Mouse (Mus musculus) frontal cortex, postnatal 25 days (tissue): ENCODE results near the gene Stx5a.

Experiments
- DNase-seq, 2 experiments: peaks; one replicate each; pipeline ENCODE4 v3.0.0; 2022; ENCODE audit warnings: low spot score in 2 of 2

The Stx5a gene

DNA sequence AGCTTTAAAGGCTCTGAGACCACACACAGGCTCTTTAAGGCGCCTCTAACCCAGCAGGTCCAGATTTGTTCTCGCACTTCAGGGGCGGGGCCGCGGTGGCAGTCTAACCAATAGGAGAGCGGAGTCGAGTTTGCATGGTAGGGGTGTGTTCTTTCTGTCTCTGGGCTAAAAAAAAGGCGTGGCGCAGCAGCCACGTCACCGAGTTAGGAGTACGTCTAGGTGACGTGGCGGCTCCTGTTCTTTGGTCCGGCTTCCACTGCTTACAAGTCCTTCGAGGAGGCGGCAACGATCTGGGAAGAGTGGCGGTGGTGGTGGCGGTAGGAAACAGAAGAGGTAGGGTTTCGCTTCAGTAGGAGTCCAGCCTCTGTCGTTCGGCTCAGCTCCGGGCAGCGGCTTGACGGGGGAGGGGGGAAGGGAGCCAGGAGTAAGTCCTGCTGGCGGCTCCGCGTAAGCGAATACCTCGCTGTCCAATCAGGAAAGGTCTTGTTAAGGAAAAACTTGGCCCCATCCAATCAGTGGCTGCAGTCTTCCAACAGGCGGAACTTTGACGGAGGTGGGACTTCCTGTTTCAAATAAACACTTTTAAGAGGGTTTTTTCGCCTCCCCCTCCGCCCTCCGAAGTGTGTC, at the start of gene Stx5a:
Gene Stx5a (plus strand): TSS at position 171 of the 627 bp plus-strand sequence.
- DNase-seq: peak; percentile 89 to 92

DNA sequence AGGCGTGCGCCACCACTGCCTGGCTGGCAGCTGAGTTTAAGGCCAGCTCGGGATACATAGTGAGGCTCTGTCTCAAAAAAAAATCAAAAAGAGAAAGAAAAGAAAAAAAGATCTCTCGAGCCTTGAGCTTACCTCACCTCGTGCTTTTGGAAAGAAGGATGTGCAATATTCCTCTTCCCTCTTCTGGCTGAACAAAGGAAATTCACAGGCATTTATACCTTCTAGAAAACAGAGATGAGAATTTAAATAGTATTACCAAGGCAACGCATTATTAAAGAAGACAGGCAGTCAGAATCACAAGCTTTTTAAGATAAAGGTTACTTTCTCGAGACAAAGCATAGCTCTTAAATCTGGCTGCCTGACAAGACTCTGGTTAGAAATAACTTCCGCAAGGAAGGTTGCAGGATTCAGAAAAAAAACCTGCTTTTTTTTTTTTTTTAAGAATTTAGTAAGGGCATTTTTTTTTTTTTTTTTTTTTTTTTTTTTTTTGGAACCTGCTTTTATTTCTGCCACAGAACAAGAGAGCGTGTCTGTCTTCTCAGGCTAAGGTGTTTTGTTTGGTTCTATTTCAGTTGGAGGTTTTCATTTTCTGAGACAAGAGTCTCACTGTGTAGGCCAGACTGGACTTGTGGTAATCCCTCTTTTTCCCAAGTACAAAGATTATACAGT, 49.2 kb upstream of the Stx5a start:
- no peak for DNase-seq

DNA sequence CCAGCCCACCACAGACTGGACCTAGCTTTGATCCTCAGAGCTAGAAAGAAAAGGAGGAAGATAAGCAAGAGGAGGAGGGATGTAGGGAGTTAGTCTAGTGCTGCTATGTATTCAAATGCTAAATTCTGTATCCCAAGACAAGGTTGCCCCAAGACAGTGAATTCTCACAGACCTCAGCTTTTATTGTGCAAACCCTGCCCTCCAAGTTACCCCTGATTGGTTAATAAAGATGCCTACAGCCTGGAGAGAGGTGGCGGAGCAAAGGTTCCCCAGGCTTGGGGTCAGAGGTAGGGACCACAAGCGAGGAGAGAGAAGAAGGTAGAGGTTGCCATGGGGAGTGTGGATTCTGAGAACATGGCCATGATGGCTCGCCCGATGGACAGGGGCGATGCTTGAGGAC, 48.5 kb upstream of the Stx5a start:
- DNase-seq: no peak

DNA sequence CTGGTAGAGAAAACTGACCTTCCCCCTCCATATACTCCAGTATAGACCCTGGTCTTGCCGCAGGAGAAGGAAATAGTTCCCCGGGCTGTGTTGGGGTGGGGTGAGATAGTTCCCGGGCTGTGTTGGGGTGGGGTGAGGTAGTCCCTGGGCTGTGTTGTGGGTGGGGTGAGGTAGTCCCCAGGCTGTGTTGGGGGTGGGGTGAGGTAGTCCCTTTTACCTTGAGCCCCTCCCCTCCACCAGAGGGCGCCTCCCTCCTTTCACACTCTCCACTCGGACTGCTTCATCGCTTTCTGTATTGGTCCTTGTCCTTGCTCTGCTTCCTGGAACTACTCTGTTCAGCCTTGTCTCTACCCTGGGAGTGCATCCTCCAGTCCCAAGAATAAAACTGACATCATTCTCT, 45.9 kb upstream of the Stx5a start:
- DNase-seq: no peak

DNA sequence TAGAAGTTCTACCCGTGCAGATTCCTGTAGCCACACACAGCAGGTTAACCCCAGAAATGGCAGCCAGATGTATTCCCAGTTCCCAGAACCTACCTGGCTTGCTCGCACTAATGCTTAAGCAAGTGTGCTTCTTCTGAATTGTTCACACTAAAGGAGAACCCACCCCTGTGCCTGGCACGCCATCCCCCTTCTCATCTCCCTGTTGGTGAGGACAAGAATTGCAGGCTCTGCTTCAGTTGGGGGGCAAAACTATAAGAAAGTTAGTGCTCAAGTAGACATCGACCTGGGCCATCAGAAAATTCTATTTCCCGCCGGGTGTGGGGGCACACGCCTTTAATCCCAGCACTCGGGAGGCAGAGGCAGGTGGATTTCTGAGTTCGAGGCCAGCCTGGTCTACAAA, 41.6 kb upstream of the Stx5a start:
- DNase-seq: no peak

DNA sequence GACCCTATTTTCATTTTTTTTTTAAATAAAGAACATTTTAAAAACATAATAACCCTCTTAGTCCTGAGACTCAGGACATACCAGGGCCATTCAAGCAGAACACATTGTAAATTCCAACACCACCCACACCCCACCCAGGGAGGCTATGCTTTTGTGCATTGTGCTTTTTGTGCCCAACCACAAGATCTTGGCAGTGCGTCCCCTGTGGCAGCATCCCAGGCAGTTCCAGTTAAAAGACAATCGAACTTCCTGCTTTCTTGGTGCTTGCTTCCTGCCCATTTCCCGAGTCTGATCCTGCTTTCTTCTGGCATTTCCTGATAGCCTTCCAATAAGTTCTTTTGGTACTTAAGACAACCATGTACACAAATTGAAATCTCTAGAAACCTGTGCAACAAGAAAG, 38.8 kb upstream of the Stx5a start:
- DNase-seq: no peak

DNA sequence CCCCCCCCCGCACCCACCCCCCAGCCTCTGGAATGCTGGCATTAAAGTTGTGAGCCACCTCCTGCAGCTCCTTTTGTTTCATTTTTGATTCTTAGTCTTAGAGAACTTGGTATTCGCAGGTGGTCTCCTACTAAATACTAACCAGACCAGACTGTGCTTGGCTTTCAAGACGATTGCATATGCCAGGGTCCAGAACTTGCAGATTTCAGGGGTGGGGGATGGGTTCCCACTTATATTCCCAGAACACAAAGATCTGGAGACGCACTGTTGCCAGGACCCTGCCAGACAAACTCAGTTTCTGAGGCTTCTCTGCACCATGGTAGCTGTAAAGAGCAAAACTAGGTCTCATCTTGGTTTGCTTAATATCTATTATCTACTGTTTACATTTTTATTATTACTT, 37.6 kb upstream of the Stx5a start:
- no peak for DNase-seq

DNA sequence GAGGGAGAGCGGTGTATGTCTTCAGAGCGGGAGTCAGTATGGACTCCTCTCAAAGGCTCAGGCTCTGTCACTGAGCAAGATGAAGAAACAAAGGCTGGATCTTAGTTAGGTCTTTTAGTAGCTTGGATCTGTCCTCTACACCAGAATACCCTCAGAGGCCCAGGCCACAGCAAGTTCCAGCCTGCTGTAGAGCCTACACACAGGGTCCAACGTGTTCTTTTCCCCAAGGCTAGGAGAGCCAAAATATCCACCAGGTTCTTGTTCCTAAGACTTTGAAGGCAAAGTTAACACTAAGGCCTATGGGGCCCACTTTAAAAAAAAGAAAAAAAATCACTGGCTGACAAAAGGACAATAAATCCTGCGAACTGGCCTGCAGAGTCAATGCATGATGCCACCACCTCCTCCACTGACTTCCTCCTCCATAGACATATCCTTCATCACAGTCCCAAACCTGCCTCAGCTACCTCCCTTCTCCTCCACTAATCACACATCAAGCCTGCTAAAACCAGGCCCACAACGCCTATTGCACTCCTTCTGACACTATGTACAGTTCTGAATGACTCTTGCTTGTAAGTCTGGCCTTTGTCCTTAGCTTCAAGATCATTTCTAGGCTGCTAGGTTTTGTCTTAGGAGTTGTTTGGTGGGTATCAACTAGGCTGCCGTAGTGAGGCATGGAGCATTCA, 36.0 kb upstream of the Stx5a start:
- no peak for DNase-seq

DNA sequence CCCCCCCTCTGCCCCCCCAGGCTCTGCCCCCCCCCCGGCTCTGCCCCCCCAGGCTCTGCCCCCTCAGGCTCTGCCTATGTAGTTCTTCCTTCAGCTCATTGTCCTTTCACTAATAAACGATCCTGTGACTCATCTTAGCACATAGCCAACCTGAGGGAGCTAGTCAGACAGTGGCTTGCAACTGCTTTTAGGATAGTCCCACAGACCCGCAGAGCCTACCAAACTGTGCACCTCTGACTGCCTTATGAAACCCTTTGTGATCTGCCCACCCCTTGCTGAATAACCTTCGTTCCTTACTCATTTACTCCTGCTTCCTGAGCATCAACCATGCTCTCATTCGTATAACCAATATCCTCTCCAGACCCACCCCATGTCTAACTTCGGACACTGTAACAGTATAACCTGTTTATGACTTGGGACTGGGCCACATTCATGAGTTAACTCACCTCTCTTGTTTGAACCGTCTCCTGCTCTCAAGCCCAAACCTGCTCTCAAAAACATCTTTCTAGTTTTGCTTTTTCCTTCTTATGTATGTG, 35.0 kb upstream of the Stx5a start:
- DNase-seq: no peak

DNA sequence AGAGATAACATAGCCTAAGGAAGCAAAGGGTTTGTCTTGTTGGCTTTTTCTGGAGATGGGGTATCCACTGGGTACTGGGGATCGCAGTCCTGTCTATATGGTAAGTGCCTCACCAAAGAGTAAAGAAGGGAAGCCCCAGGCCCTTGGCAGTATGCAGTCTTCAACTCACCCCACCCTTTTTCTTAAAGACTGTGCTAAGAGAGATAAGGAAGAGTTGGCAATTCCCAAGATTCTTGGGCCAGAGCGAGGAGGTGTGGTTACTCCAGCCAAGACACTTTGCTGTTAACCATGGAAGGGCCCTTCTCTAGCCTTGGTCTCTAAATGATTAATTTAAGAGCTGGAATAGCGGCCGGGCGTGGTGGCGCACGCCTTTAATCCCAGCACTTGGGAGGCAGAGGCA, 34.3 kb upstream of the Stx5a start:
- DNase-seq: no peak

DNA sequence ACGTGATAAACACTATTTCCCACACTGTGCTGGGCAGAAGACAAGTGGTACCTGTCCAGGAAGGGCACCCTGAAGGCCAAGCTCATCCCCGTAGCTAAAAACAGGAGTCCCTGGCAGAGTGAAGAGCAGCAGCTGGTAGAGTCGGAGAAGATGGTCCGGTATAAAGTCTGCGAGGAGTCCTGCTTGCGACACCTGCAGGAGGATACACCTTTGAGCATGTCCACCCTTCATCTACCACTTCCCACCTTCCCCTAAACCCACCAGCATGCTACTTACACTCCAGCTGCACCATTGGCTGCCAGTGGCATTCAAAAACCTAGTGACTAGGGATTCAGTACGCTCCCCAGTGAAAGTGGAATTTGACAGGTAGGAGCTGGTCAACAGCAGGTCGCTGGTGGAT, 32.3 kb upstream of the Stx5a start:
- no peak for DNase-seq

DNA sequence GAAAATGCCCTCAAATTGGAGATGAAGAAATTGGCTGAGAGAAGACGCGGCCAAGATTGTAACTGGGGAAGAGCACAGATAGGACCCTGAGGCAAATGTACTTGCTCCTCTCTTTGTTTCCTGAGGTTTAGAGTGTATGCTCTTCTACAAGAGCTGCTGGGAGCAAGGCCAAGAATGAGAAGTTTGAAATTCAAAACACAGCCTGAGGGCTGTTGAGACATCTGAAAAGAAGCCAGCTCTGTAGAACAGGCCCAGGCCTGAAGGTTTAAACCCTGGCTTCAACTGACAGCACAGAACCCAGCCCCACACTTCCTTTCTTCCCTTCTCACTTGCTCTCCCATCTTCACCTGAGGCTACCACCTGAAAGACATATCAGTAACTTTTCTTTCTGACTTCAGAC, 31.2 kb upstream of the Stx5a start:
- DNase-seq: no peak

DNA sequence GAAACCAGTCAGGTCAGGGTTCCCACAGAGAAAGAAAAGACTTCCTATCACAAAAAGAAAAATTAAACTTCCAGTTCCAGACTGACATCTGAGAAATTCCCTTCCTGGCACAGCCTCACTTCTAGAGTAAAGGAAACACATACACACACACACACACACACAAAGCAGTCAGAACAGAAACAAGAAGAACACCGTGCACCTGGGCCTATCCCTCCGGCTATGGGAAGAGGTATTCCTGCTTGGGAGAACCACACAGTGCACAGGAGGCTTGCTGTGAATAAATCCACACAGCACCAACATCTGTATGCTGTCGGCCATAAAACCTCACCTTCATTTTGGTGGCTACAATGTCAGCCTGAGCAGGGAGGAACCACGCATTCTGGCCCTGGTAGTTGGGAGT, 29.7 kb upstream of the Stx5a start:
- DNase-seq: no peak

DNA sequence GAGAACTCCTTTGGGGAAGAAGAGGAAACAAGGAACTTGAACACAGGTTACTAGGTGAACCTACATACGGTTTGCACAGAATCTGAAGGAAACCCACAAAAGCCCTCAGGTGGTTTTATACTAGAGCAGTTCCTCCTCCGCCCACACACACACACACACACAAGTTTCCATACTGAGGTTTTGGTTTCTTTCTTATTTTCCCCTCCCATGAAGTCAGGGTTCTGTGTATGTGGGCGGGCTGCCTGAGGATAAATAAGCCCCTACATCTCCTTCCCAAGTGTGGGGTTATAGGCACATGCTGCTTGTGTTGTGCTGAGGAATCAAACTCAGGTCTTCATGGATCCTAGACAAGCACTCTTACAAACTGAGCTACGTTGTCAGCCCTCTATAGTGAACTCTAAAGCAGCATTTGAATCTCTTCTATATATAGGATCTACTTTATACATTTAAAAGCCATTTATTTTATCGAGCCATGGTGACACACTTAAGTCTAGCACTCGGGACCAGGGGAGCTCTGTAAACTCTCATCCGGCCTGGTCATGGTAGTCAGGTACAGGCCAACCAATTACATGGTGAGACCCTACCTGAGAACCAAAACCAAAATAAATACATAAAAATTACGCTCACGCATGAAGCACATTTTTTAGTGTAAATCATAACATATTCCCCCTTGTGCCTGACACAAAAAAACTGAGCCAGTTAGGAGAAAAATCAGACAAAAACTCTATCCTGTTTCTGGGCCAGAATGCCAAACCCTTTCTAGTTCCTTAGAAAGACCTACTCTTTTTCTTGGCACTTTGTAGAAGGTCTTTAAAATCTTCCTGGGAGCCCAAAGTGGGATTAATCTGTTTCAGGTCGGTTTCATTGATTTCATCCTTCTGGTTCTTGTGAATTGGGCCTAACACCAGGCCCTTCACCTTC, 29.0 kb upstream of the Stx5a start:
- no peak for DNase-seq

DNA sequence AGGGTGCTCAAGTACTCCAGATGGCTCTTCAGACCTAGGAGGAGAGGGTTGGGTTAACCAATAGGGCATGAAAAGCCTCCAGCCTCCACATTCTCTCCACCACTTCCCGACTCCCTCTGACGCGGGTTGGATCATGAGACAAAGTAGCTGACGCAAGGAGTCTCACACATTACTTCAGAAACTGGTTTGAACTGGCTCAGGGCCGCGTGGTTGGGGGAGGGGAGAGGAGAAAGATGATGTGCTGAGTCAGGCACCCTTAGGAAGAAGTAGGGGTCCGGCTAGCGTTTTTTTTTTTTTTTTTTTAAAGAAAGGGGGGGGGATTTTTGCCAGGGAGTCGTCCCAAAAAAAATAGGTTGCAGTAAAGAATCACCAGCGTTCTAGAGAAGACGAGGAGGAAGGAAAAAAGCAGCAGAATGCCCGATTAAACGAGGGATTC, 28.3 kb upstream of the Stx5a start:
- peak; percentile 23 to 49 for DNase-seq

DNA sequence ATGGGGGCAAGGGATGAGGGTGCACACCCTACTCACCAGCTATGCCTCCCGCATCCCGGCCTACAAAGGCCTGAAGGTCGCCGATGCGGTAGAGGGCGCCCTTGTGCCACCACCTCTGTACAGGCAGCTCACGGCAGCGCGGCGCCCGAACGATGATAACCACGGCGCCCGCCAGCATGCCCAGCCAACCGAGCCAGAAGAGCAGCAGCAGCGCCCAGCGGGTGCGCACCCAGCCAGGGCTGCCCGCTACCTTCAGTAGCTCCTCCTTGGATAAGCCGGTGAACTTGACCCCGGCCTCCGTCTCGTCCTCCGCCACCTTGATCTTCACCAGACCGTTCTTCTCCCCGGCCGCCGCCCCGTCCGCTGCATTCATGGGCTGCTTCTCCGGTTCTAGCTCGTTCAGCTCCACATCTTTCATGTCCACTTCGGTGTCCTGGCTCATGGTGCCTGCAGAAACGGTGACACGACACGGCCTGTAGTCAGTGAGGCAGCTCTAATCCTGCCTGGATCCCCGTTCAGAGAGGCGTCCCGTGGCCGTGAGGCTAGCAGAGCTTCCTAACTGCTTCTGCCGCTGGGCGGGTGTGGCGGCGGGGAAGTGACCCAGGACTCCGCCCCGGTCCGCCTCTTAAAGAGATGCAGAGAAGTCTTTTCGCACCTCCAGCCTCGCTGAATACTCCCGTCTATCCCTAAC, 27.8 kb upstream of the Stx5a start:
- DNase-seq: peak; percentile 89 to 94

DNA sequence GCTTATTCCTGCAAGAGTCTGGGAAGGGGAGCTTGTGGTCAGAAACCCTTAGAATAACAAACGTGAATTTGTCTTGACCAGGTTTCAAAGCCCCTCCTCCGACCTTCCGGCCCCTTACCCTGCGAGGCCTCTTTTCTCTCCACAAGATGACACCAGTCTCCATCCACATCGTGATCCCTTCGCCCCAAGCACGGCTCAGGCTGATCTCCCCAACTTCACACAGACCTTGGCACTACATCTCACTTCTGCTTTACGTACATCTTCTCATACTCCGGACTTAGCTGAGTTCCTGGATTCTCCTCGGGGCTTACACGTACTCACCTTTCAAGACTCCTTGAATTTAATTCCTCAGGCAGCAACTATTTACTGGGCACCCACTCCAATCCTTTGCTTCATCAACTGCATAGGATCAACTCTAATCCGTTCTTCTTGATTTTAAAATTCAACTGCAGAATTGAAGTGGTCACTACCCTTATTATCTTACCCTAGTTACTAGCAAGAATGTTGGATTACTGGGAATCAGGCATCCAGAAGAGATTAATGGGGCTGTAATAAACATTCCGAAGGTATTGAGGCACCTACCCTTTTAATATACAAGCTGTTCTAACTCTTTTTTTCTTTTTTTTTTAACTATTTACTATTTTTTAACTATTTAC, 27.1 kb upstream of the Stx5a start:
- DNase-seq: no peak

DNA sequence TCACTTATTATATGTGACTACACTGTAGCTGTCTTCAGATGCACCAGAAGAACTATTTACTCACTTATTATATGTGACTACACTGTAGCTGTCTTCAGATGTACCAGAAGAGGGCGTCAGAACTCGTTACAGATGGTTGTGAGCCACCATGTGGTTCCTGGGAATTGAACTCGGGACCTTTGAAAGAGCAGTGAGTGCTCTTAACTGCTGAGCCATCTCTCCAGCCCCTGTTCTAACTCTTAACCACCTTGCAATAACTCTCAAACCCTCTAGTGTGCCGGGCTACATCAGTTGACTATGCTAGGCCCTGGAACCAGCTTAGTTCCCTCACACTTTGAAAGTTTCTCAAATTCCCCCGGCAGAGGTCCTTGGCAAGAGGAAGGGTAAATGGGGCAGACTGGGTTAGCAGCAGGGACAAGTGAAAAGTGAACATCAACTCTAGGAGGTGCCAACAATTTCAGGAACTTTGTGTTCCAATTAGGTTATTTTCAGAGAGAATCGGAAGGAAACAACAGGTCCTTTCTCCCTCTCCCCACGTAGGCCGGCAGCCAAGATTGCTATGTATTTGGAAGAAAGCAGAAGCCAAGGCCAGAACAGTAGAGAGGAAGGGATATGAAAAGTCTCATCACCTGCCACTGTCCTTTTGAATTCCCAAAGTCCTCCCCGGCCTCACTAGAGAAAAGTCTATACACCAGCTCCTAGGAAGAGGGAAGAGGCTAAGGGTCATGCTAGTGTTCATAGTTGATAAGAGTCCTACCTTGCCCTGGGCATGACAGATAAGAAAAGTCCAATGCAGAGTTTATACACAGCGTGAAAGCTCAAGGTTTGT, 26.3 kb upstream of the Stx5a start:
- no peak for DNase-seq

DNA sequence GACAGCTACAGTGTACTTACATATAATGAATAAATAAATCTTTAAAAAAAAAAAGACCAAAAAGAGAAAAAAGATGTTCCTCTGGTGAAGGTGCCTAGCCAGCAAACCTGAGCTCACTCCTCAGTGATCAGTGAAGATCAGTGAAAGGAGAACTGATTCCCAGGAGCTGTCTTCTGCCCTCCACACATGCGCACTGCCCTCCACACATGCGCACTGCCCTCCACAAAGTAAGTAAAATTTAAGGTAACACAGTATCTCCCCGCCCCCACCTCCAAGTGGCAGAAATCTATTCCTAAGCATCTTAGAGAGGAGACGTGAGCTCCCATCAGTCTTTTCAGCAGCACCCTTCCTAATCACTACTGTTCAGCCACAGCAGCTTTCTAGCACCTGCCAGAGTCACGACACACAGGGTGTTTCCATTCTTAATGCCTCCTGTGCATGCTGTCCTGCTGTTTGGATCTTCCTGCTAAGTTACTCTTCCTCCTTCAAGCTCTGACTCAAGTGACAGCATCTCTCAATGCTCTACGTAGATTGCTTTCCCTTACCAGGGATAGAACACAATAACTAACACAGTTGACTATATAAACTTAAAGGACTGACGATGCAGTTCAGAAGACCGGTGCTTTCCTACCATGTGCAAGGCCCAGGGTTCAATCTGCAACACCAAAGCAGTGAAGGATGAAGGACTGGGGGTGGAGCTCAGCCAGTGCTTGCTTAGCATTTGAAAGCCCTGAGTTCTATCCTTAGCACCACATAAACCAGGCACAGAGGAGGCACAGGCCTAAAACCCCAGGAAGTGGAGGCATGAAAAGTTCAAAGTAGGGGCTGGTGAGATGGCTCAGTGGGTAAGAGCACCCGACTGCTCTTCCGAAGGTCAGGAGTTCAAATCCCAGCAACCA, 25.1 kb upstream of the Stx5a start:
- DNase-seq: no peak
